8 mouse cellular contexts compared by ENCODE assay signal in genomic region chr6:144098119-144098518, GRCm38 (mm10).
DNase-seq lines count a peak whose midpoint lies in the region; ATAC-seq and TF ChIP-seq lines count a peak whose summit lies in the region.
"Had no signal": no experiment of that assay in that cellular context is flagged by ENCODE, and none has a peak within 500 bp of the region (broad histone marks: within the 10 kb centered on the region; RNA-seq: fewer than 3 reads in every experiment).

No protein-coding gene starts in this region.

- no peaks in the 10 kb centered on the region for H3K9me3 ChIP-seq in kidney, postnatal 0 days (replicated peaks; ENCODE audit: low read length)
- 0 out of 2 replicates have a peak, but pooled peaks cover 3% of the 10 kb centered on the region for H3K9me3 ChIP-seq in embryonic facial prominence, embryonic 10.5 days
- H3K9me3 ChIP-seq in forebrain, embryonic 16.5 days (ENCODE audit: control insufficient read depth, low read length), result 0 out of 2 replicates have a peak, but pooled peaks cover 3% of the 10 kb centered on the region
- no peaks in the 10 kb centered on the region for H3K9me3 ChIP-seq in limb, embryonic 14.5 days (ENCODE audit: control insufficient read depth, low read length)
- H3K9me3 ChIP-seq: midbrain, embryonic 15.5 days had no signal

- H3K9ac ChIP-seq in kidney, postnatal 0 days (ENCODE audit: low read depth, low read length), result no peak overlapping the region
- no peak overlapping the region for H3K9ac ChIP-seq in forebrain, embryonic 16.5 days (replicated peaks; ENCODE audit: low read depth, low read length)
- H3K9ac ChIP-seq in limb, embryonic 14.5 days (ENCODE audit: low read depth, low read length, severe bottlenecking), result no peak overlapping the region
- H3K9ac ChIP-seq: midbrain, embryonic 15.5 days had no signal

- peaks cover 3% of the 10 kb centered on the region; the same call in 1 of the 2 replicates for H3K4me1 ChIP-seq in kidney, postnatal 0 days (replicated peaks; ENCODE audit: insufficient read depth, low read length)
- peaks cover 37% of the 10 kb centered on the region for H3K4me1 ChIP-seq in embryonic facial prominence, embryonic 10.5 days
- peaks cover 10% of the 10 kb centered on the region for H3K4me1 ChIP-seq in forebrain, embryonic 16.5 days (replicated peaks; ENCODE audit: control insufficient read depth, insufficient read depth, low read length)
- H3K4me1 ChIP-seq in limb, embryonic 14.5 days (ENCODE audit: control insufficient read depth, insufficient read depth, low read length), result peaks cover 4% of the 10 kb centered on the region; the same call in 1 of the 2 replicates

- H3K27ac ChIP-seq in kidney, postnatal 0 days, result no peak overlapping the region
- H3K27ac ChIP-seq in embryonic facial prominence, embryonic 10.5 days (replicated peaks), result peak overlapping the region; percentile 51
- H3K27ac ChIP-seq in forebrain, embryonic 16.5 days (ENCODE audit: low read length), result no peak overlapping the region
- H3K27ac ChIP-seq in limb, embryonic 14.5 days (replicated peaks; ENCODE audit: low read depth, low read length), result no peak overlapping the region
- H3K27ac ChIP-seq: midbrain, embryonic 15.5 days had no signal

- no peak for ATAC-seq in kidney, postnatal 0 days (replicated peaks; ENCODE audit: low FRiP score, low read depth)
- peak; percentile 67 for ATAC-seq in forebrain, embryonic 16.5 days
- peak; percentile 53 for ATAC-seq in limb, embryonic 14.5 days (ENCODE audit: low FRiP score, low read depth)
- ATAC-seq: midbrain, embryonic 15.5 days had no signal

- H3K4me2 ChIP-seq in kidney, postnatal 0 days (ENCODE audit: low read length), result no peak overlapping the region; the same call in 1 of the 2 replicates
- no peak overlapping the region for H3K4me2 ChIP-seq in forebrain, embryonic 16.5 days (ENCODE audit: low read length)
- no peak overlapping the region for H3K4me2 ChIP-seq in limb, embryonic 14.5 days (replicated peaks; ENCODE audit: low read depth, low read length, severe bottlenecking)
- H3K4me2 ChIP-seq: midbrain, embryonic 15.5 days had no signal

- no peaks in the 10 kb centered on the region for H3K36me3 ChIP-seq in kidney, postnatal 0 days (ENCODE audit: insufficient read depth, low read length)
- peaks cover 8% of the 10 kb centered on the region for H3K36me3 ChIP-seq in embryonic facial prominence, embryonic 10.5 days (replicated peaks)
- no peaks in the 10 kb centered on the region for H3K36me3 ChIP-seq in forebrain, embryonic 16.5 days (ENCODE audit: control insufficient read depth, insufficient read depth)
- 0 out of 2 replicates have a peak, but pooled peaks cover 3% of the 10 kb centered on the region for H3K36me3 ChIP-seq in limb, embryonic 14.5 days (ENCODE audit: control insufficient read depth, insufficient read depth, low read length)
- H3K36me3 ChIP-seq: midbrain, embryonic 15.5 days had no signal

- no peak for TF ChIP-seq POLR2A in limb, embryonic 14.5 days (IDR thresholded peaks at IDR 0.05; ENCODE audit: borderline replicate concordance, extremely low read depth, insufficient read depth, insufficient read length)

- H3K4me3 ChIP-seq in kidney, postnatal 0 days (replicated peaks; ENCODE audit: low read depth, low read length), result no peak overlapping the region
- H3K4me3 ChIP-seq in embryonic facial prominence, embryonic 10.5 days, result no peak overlapping the region
- no peak overlapping the region for H3K4me3 ChIP-seq in forebrain, embryonic 16.5 days (replicated peaks; ENCODE audit: low read length)
- H3K4me3 ChIP-seq in limb, embryonic 14.5 days (replicated peaks; ENCODE audit: low read length), result no peak overlapping the region
- H3K4me3 ChIP-seq: midbrain, embryonic 15.5 days had no signal

- no peak for TF ChIP-seq CTCF in kidney, postnatal 0 days (IDR thresholded peaks at IDR 0.05; ENCODE audit: low read depth)

- H3K27me3 ChIP-seq in kidney, postnatal 0 days (ENCODE audit: insufficient read depth, low read length), result no peaks in the 10 kb centered on the region
- no peaks in the 10 kb centered on the region for H3K27me3 ChIP-seq in embryonic facial prominence, embryonic 10.5 days (replicated peaks; ENCODE audit: low read depth, poor library complexity, severe bottlenecking)
- no peaks in the 10 kb centered on the region for H3K27me3 ChIP-seq in forebrain, embryonic 16.5 days (replicated peaks; ENCODE audit: control insufficient read depth, insufficient read depth, low read length)
- no peaks in the 10 kb centered on the region for H3K27me3 ChIP-seq in limb, embryonic 14.5 days (ENCODE audit: control insufficient read depth, insufficient read depth, low read length)
- H3K27me3 ChIP-seq: midbrain, embryonic 15.5 days had no signal

- whole genome bisulfite sequencing in kidney, postnatal 0 days, result 17% methylated on average over 9 of the region's 9 CpGs
- 22% methylated on average over 9 of the region's 9 CpGs for WGBS in embryonic facial prominence, embryonic 10.5 days
- WGBS in forebrain, embryonic 16.5 days, result 21% methylated on average over 9 of the region's 9 CpGs
- 36% methylated on average over 9 of the region's 9 CpGs for WGBS in limb, embryonic 14.5 days

- DNase-seq in kidney, postnatal 0 days (ENCODE audit: low spot score), result peak; percentile 64
- DNase-seq in kidney, adult 8-10 months, result no peak
- peak; percentile 74 for DNase-seq in embryonic facial prominence, embryonic 10.5 days (ENCODE audit: low spot score)
- DNase-seq in limb, embryonic 14.5 days (ENCODE audit: low spot score), result no peak
- DNase-seq in liver, result no peak
- no peak for DNase-seq in testis, postnatal 14 days (ENCODE audit: low spot score)

Comparison
In these comparisons a context has a peak if more than half of its experiments do, and no peak if none do; other contexts are left out.
1. DNase-seq: peak in kidney, postnatal 0 days (single experiment) and embryonic facial prominence, embryonic 10.5 days (single experiment); none in kidney, adult 8-10 months (0 of 2), limb, embryonic 14.5 days (single experiment), liver (single experiment) and testis, postnatal 14 days (single experiment).